Mouse (Mus musculus) olfactory bulb, adult 2 months (tissue): ENCODE measurements around the gene Utrn.

ENCODE experiments used
- CTCF ChIP-seq: fragments of 200-500 bp; IDR thresholded peaks from 2 replicates; pipeline ENCODE4 v1.5.1; 2012; ENCODE audit warnings: low read depth, mild to moderate bottlenecking, low read length, moderate library complexity; ENCODE audit not compliant: insufficient read depth
- POLR2A ChIP-seq: fragments of 200-500 bp; IDR thresholded peaks from 2 replicates; pipeline ENCODE4 v1.6.1; 2012; ENCODE audit warnings: mild to moderate bottlenecking, low read depth, low read length, moderate library complexity; ENCODE audit not compliant: insufficient read depth

GRCm38 (mm10) chr10:12588051-12588450 lies 281.1 kb downstream of the Utrn start:
- TF ChIP-seq POLR2A (no peak), CTCF (no peak)
